Mouse (Mus musculus): ENCODE data around the gene Gpc3.
A peak's percentile ranks its signal among the peaks of the same experiment; 100 is the strongest.
"Not testable (repeated sequence)": the region's sequence is repeated elsewhere in the genome, so short reads cannot be mapped to it uniquely, and the experiment has no call there.

Gpc3 gene

DNA sequence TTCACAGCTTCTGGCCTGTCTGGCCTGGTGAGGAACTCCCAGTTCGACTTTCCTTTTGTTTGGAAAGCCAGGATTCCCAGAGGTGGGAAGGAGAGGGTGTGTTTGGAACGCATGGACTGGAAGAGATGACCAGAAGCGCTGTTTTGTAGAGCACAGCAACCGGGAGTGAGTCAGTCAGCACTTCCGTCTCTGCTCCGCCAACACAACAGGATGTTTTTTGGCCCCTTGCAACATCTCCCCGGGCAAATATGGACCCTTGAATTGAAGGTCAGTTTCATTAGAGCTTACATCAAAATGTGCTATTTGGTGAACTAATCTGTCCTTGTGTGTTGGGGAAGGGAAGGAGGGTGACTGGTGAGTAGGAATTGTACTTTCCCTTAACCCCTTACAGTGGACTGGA is 340.7 kb downstream of the Gpc3 start:
- DNase-seq: no peak

DNA sequence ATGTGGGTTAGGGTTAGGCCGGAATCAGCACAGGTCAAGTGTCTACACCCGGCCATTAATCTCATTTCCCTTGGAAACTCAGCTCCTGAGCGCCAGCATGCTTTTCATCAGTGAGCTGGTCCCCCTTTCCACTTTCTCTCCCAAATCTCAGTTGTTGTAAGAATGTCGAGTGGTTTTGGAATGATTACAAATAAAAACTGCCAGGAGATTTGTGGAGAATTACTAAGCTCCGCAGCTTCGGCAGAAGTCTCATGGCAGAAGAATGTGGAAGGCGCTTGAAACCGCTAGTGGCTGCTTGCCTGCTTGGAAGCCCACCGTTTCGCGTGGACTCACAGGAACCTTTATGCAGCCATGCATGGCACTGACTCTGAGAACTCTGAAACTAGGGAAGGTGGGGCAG is 351.8 kb downstream of the Gpc3 start:
- no peak for DNase-seq

DNA sequence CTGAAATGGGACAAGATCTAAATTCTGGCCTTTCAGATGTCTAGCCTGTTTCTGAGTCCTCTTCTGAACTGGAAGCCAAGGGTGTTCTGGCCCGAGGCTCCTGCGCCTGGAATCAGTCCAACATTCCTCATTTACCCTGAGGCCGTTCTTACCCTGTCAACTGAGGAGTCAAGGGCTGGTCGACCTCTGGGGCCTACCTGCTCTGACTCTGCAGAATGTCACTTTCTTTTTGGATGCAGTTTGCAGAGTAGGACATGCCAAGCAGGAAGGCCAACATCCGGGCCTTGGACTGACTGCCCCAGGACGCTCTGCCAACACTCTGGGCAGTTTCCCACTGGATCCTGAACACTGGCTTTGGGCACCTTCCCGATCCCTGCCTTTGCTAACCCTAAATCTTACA is 352.2 kb downstream of the Gpc3 start:
- peak; percentile 36 to 37 for DNase-seq

DNA sequence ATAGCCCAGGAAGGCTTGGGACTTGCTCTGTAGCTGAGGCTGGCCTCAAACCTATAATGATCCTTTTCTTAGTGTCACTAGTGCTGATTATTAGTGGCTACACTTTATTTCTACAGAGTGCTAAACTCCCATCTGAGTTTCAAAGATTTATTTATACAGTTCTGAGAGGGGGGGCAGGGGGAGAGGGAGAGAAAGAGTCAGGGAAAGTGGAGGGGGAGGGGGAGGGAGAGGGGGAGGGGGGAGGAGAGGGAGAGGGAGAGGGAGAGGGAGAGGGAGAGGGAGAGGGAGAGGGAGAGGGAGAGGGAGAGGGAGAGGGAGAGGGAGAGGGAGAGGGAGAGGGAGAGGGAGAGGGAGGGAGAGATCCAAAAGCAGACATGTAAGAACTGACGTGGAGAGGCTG is 354.0 kb downstream of the Gpc3 start:
- DNase-seq: not testable (repeated sequence)

DNA sequence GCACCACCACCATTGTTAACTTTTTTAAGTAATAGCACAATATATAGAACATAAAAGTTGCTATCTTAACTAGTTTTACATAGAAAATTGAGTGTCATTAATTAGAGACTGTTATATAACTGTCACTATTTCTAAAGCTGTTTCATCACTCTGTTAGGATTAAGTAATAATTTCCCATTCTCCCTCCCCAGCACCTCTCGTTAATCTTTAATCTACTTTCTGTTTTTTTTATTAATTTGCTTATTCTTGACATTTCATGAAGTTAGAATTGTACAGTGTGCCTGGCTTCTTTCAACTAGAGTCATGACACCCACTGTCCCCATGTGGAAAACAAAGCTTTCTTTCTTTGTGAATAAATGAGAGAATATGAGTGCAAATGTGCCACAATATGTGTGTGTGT is 359.2 kb downstream of the Gpc3 start:
- peak in 1 of 2 experiments; percentile 14 for DNase-seq

DNA sequence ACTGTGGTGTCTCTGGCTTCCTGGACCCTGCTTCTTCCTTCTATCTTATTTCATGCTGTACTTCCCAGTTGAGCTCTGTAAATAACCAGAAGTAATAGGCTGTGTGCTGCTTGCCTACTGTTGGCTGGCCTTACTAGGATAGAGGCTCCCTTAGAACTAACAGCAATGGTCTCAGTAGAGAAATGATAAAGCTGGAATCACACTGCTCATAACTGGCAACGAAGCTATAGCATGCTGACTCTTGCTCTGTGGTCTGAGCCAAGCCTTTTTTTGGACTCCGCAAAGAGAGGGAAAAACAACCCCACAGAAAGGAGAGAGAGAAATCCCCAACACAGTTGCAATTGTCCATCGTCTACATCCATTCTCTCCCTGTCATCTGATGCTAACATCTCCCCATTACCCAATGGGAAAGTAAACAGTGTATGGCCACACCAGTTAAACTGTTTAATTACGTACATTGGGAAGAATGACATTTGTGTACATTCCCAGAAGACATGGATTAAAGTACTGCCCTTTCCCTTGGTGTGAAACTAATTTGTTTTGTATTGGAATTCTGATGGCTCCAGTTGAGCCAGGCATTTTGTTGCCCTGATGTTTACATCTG is 368.0 kb downstream of the Gpc3 start:
- DNase-seq: no peak

DNA sequence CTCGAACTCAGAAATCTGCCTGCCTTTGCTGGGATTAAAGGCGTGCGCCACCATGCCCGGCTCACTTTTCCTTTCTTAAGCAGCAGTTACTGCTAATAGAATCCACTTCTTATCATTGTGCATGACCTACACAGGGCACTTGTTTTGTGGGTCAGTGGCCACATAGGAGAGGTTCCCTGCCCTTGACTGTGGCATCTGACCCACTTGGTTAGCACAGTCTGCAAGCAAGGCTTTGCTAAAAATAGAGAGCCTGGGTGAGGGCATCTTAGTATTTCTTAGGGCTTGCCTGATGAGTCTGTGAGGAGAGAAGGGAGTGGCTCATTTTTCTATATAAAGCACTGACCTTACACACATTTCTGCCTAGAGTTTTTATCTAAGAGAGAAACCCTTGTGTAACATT is 376.3 kb downstream of the Gpc3 start:
- no peak for DNase-seq

DNA sequence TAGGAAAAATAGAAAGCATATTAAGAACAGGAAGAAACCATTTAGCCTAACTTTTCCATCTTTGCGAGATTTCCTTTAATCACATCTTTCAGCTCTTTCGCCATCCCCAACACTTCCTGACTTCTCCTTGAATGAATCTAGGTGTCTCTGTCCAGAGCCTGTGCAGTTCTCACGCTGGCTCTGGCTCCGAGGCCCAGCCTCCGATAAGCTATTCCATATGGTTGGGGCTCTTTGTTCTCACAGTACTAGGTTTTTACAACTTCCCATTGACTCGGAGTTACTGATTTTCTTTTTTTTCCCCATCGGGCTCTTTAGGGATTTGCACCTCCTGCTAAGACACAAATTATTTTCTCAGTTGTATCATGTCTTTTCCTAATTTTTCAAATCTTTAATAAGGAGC is 381.8 kb downstream of the Gpc3 start:
- DNase-seq: no peak

DNA sequence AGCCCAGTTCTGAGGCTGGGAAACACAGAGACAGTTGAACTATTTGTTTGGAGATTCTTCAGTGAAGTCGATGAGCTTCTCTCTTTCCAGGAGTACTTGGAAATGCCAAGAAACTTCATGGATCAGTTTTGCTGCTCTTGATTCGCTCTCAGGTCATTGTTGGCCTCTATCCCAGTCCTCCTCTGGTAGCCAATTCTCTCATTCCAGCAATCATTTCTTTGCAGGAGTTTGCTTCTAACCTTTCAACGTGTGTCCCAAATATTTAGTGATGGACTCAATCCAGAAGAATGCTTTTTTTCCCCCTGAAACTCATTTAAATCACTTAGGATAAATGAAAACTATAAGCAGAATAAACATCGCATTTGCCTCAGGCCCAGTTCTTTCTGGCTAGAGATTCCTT is 383.0 kb downstream of the Gpc3 start:
- no peak for DNase-seq

Measured in kidney, adult 8-10 months (tissue).